In the genomic region with DNA sequence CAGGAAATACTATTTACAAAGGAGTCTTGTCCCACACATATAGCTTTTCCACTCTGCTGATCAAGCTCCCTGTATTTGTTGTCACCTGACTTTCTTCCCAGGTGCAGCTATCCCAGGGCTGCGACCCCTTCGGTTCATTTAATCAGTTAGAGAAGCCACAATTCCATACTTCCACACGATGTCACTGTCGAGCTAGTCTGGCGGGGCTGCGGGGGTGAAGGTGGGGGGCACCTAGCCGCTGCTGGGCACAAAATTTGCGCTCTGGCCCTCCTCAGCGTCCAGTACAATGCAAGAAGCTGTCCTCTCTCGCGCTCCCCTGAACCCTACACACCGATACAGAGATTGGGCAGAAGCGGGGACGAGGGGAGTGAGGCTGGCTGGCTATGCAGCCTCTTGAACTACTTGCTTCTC, we compare ENCODE assay signal across 8 mouse cellular contexts. TPM values are rescaled to one million over a fixed set of nuclear protein-coding genes. Genes with fewer than 3 reads are reported as not detected.
DNase-seq lines count a peak whose midpoint lies in the region; ATAC-seq and TF ChIP-seq lines count a peak whose summit lies in the region.

No protein-coding gene starts in this region.

- H3K27me3 ChIP-seq in forebrain, embryonic 13.5 days: no peaks in the 10 kb centered on the region
- H3K27me3 ChIP-seq in intestine, embryonic 16.5 days (replicated peaks; ENCODE audit: control insufficient read depth, insufficient read depth, low read length): no peaks in the 10 kb centered on the region
- no peaks in the 10 kb centered on the region for H3K27me3 ChIP-seq in liver, postnatal 0 days (ENCODE audit: insufficient read depth, low read length)
- no peaks in the 10 kb centered on the region for H3K27me3 ChIP-seq in small intestine, adult 2 months (ENCODE audit: control insufficient read depth, insufficient read depth, low read length)

- ATAC-seq in frontal cortex, adult (ENCODE audit: low TSS enrichment): peak; percentile 51; the same call in 1 of the 2 replicates
- ATAC-seq in forebrain, embryonic 13.5 days: 0 out of 2 replicates have a peak, but pooled peaks have one; percentile 30
- ATAC-seq in intestine, embryonic 16.5 days: peak; percentile 46
- no peak for ATAC-seq in liver, postnatal 0 days

- TF ChIP-seq EP300 in liver, postnatal 0 days (IDR thresholded peaks at IDR 0.05; ENCODE audit: low read depth): no peak

- peak overlapping the region; percentile 56 for H3K4me2 ChIP-seq in forebrain, embryonic 13.5 days
- peak overlapping the region; percentile 59 for H3K4me2 ChIP-seq in intestine, embryonic 16.5 days (ENCODE audit: low read depth, low read length)
- H3K4me2 ChIP-seq in liver, postnatal 0 days (ENCODE audit: low read depth, low read length): peak overlapping the region; percentile 45; the same call in 1 of the 2 replicates

- H3K27ac ChIP-seq in ES-E14 (ENCODE audit: insufficient read depth, low read depth, low read length, poor library complexity, severe bottlenecking): no peak overlapping the region
- H3K27ac ChIP-seq in forebrain, embryonic 13.5 days: no peak overlapping the region
- no peak overlapping the region for H3K27ac ChIP-seq in intestine, embryonic 16.5 days (ENCODE audit: low read length)
- H3K27ac ChIP-seq in liver, postnatal 0 days (ENCODE audit: low read depth): no peak overlapping the region
- no peak overlapping the region for H3K27ac ChIP-seq in small intestine, adult 2 months (ENCODE audit: insufficient read depth, low read depth, low read length)

- peak overlapping the region in 1 of 2 experiments; percentile 47; a peak in 1 of 4 replicates for H3K4me3 ChIP-seq in ES-E14 (ENCODE audit: insufficient read depth in 1 of 2, low read depth in 1 of 2, low read length in 2 of 2, poor library complexity in 1 of 2, severe bottlenecking in 1 of 2)
- peak overlapping the region; percentile 22; the same call in 1 of the 2 replicates for H3K4me3 ChIP-seq in forebrain, embryonic 13.5 days
- H3K4me3 ChIP-seq in intestine, embryonic 16.5 days (ENCODE audit: low read length): peak overlapping the region; percentile 29; the same call in 1 of the 2 replicates
- no peak overlapping the region for H3K4me3 ChIP-seq in liver, postnatal 0 days (ENCODE audit: low read depth, low read length)
- no peak overlapping the region for H3K4me3 ChIP-seq in small intestine, adult 2 months (ENCODE audit: low read depth, low read length)

- no peaks in the 10 kb centered on the region for H3K36me3 ChIP-seq in ES-E14 (ENCODE audit: control insufficient read depth, insufficient read depth, low read length, poor library complexity, severe bottlenecking)
- H3K36me3 ChIP-seq in forebrain, embryonic 13.5 days (ENCODE audit: poor library complexity, severe bottlenecking): no peaks in the 10 kb centered on the region
- H3K36me3 ChIP-seq in intestine, embryonic 16.5 days (ENCODE audit: control insufficient read depth, insufficient read depth, low read length): no peaks in the 10 kb centered on the region
- no peaks in the 10 kb centered on the region for H3K36me3 ChIP-seq in liver, postnatal 0 days (replicated peaks; ENCODE audit: insufficient read depth, low read length)
- no peaks in the 10 kb centered on the region for H3K36me3 ChIP-seq in small intestine, adult 2 months (ENCODE audit: control insufficient read depth, insufficient read depth, low read length)

- DNase-seq in frontal cortex, postnatal 10 days (ENCODE audit: low spot score in 2 of 2): no peak
- no peak for DNase-seq in ES-E14 (ENCODE audit: low read depth, low spot score)
- no peak for DNase-seq in liver, postnatal 0 days
- DNase-seq in gastrocnemius, postnatal 4 days (ENCODE audit: low spot score in 2 of 2): no peak

- TF ChIP-seq POLR2A in small intestine, adult 2 months (IDR thresholded peaks at IDR 0.05; ENCODE audit: low read depth, low read length): no peak

- no peaks in the 10 kb centered on the region for H3K9me3 ChIP-seq in ES-E14 (ENCODE audit: control insufficient read depth, insufficient read depth, low read depth, low read length)
- H3K9me3 ChIP-seq in forebrain, embryonic 13.5 days (replicated peaks): no peaks in the 10 kb centered on the region
- H3K9me3 ChIP-seq in intestine, embryonic 16.5 days (ENCODE audit: control insufficient read depth, low read length): no peaks in the 10 kb centered on the region
- H3K9me3 ChIP-seq in liver, postnatal 0 days (ENCODE audit: low read length): no peaks in the 10 kb centered on the region

- WGBS in forebrain, embryonic 13.5 days: 4% methylated on average over 14 of the region's 14 CpGs
- WGBS in intestine, embryonic 16.5 days: 10% methylated on average over 14 of the region's 14 CpGs
- 12% methylated on average over 14 of the region's 14 CpGs for WGBS in liver, postnatal 0 days (ENCODE audit: insufficient replicate concordance)
- 37% methylated on average over 14 of the region's 14 CpGs for WGBS in small intestine, adult 2 months

- in situ Hi-C loops in ES-E14 (cut with MboI; ENCODE audit: low sequenced_read_pairs in 2 of 2, unreplicated experiment in 2 of 2): loop anchor here in 1 of 2 experiments (10.0 kb wide), 1 partner anchor 115 kb away; no protein-coding TSS in a partner anchor

- peak; percentile 60 for TF ChIP-seq CTCF in liver, postnatal 0 days (IDR thresholded peaks at IDR 0.05; ENCODE audit: low read depth)
- peak; percentile 28; the same call in 1 of the 2 replicates for TF ChIP-seq CTCF in small intestine, adult 2 months (IDR thresholded peaks at IDR 0.05; ENCODE audit: extremely low read depth, insufficient read length, insufficient replicate concordance, low read depth, low read length)

- peak overlapping the region; percentile 64 for H3K9ac ChIP-seq in ES-E14 (ENCODE audit: insufficient read depth, low read depth, low read length, poor library complexity, severe bottlenecking)
- H3K9ac ChIP-seq in forebrain, embryonic 13.5 days: peak overlapping the region; percentile 40; the same call in 1 of the 2 replicates
- H3K9ac ChIP-seq in intestine, embryonic 16.5 days (ENCODE audit: low read depth, low read length): peak overlapping the region; percentile 51
- H3K9ac ChIP-seq in liver, postnatal 0 days (replicated peaks): no peak overlapping the region

- peaks cover 0 to 4% of the 10 kb centered on the region in 2 experiments; a peak in 1 of 4 replicates for H3K4me1 ChIP-seq in ES-E14 (ENCODE audit: control insufficient read depth in 2 of 2, insufficient read depth in 2 of 2, low read length in 2 of 2, poor library complexity in 1 of 2)
- 0 out of 2 replicates have a peak, but pooled peaks cover 7% of the 10 kb centered on the region for H3K4me1 ChIP-seq in forebrain, embryonic 13.5 days
- peaks cover 2% of the 10 kb centered on the region; the same call in 1 of the 2 replicates for H3K4me1 ChIP-seq in intestine, embryonic 16.5 days (ENCODE audit: control insufficient read depth, insufficient read depth, low read length)
- H3K4me1 ChIP-seq in liver, postnatal 0 days (ENCODE audit: insufficient read depth): peaks cover 7% of the 10 kb centered on the region; the same call in 1 of the 2 replicates
- peaks cover 11% of the 10 kb centered on the region; the same call in 1 of the 2 replicates for H3K4me1 ChIP-seq in small intestine, adult 2 months (ENCODE audit: control insufficient read depth, insufficient read depth, insufficient read length, low read length)

TF ChIP-seq in ES-E14, 5 proteins besides CTCF, POLR2A, EP300 and RAD21:
- TF ChIP-seq MAFK (IDR thresholded peaks at IDR 0.05; ENCODE audit: insufficient read depth, low read depth, low read length) (no peak), ZC3H11A (IDR thresholded peaks at IDR 0.05; ENCODE audit: borderline replicate concordance, low read depth, low read length) (peak; percentile 41; the same call in 1 of the 2 replicates), ZNF384 (IDR thresholded peaks at IDR 0.05; ENCODE audit: low read depth, low read length) (no peak), CHD2 (IDR thresholded peaks at IDR 0.05; ENCODE audit: low read depth, low read length) (no peak), HCFC1 (IDR thresholded peaks at IDR 0.05; ENCODE audit: borderline replicate concordance, insufficient read depth, low read length) (no peak)

RNA-seq across cellular contexts. Expression of gene Slc22a8, which starts 21.6 kb away (rescaled TPM):
- not detected in 2 replicates for total RNA-seq in ES-E14 (2012; rRNA removed)
- polyA plus RNA-seq in forebrain, embryonic 13.5 days (2015; fragmentation: Nextera tagmentation; extraction: Ambion mirVana): 1.3 and 1.6 TPM in 2 replicates
- polyA plus RNA-seq in intestine, embryonic 16.5 days (2015; fragmentation: Nextera tagmentation; extraction: Ambion mirVana): 0.04 and 0.05 TPM in 2 replicates
- polyA plus RNA-seq in liver, postnatal 0 days (2015; fragmentation: Nextera tagmentation; extraction: Ambion mirVana): 0.27 TPM in 2 replicates
- polyA plus RNA-seq in small intestine, adult 2 months (2012; rRNA removed): not detected in 2 replicates
- total RNA-seq in gastrocnemius, postnatal 4 days (2021): not detected

RNA-seq across cellular contexts. Expression of gene Slc22a6, which starts 48.4 kb away (rescaled TPM):
- not detected in 2 replicates for total RNA-seq in ES-E14 (2012; rRNA removed)
- polyA plus RNA-seq in forebrain, embryonic 13.5 days (2015; fragmentation: Nextera tagmentation; extraction: Ambion mirVana): 1.6 and 3.2 TPM in 2 replicates
- not detected in 2 replicates for polyA plus RNA-seq in intestine, embryonic 16.5 days (2015; fragmentation: Nextera tagmentation; extraction: Ambion mirVana)
- not detected in 2 replicates for polyA plus RNA-seq in liver, postnatal 0 days (2015; fragmentation: Nextera tagmentation; extraction: Ambion mirVana)
- polyA plus RNA-seq in small intestine, adult 2 months (2012; rRNA removed): not detected in 2 replicates
- not detected for total RNA-seq in gastrocnemius, postnatal 4 days (2021)

Comparison
In these comparisons a context has a peak if more than half of its experiments do, and no peak if none do; other contexts are left out.
1. H3K4me3 ChIP-seq: peak in forebrain, embryonic 13.5 days (single experiment) and intestine, embryonic 16.5 days (single experiment); none in liver, postnatal 0 days (single experiment) and small intestine, adult 2 months (single experiment).
2. Peak in every context shown above with its lines, with median percentiles within 50 percentile points of each other: H3K4me2 ChIP-seq.